Mouse (Mus musculus): ENCODE measurements around the gene Leap2.
"Not testable (repeated sequence)": the region's sequence is repeated elsewhere in the genome, so short reads cannot be mapped to it uniquely, and the experiment has no call there.

Leap2 gene

DNA sequence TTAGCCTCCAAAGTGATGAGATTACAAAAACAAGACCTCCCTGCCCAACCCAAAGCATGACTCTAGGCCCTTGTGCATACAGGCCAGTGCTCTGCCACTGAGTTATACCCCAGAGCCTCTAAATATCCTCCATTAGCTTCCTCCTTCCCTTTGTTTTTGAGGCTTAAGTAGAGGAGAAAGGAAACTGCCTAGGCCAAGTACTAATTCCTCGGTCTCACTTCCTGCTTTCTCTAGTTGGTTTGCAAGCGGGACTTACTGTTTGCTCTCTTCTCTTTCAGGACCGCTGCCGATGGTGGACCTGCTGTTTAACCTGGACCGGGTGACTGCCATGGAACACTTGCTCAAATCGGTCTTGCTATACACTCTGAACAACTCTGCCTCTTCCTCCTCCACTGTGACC lies 13.4 kb upstream of the Leap2 start:
- no peak for DNase-seq

DNA sequence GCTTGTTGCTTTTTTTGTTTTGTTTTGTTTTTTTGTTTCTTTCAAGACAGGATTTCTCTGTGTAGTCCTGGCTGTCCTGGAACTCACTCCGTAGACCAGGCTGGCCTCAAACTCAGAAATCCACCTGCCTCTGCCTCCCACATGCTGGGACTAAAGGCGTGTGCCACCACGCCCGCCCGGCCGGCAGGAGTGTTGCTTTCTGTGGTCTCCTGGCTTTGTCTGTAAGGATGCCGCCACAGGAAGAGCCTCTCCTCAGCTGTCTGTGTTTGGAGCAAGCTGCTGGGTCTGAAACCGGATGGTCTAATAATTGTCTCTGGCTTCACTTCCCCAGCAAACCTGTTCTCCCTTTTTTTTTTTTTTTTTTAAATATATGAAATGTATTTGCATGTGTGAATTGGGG lies 12.5 kb upstream of the Leap2 start:
- no peak for DNase-seq

DNA sequence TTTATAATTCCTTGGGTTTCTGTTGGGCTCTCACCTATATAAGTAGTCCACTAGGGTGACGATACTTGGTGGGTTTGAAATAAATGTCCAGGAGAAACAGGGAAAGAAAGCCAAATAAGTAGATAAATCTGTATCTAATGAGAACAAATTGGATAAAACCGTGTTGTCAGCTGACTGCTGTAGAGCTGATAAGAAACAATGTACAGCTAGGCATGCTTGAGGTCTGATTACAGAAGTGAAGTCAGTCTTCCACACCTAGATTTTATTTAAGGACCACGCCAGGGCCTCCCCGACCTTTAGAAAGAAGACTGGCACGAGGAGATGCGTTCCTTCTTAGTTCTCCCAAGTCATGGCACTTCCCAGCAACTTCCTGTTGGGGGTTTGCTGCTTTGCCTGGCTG lies 10.1 kb upstream of the Leap2 start:
- no peak for DNase-seq

DNA sequence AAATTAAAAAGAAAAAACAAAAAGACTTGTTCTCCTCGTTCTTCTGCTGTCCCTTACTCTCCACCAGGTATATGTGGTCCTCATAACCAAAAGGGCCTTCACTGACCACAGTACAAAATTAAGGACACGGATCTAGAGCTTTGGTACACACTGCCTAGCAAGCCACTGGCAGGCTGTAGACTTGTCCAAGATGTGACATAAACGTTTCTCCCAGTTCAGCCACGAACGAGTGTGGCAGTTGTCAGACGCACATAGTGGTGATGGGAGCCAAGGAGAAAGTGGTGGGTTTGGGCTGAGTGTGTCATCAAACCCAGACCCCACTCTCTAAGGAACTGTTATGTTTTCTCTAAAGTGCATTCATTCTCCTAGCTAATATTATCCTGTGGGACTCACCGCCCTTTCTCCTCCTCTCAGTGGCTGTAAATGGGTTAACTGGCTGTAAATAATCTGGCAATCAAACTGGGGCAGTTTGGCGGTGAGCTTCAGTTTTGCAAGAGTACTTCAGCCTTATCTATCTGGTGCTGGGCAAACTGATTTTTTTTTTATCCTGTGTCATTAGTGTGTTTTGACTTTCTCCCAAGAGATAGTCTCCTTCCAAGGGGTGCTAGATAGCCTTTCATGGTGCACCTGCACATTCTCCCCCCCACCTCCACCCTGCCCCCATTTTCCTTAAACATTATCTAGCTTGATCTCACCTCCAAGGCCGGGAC lies 8.5 kb upstream of the Leap2 start:
- no peak for DNase-seq

DNA sequence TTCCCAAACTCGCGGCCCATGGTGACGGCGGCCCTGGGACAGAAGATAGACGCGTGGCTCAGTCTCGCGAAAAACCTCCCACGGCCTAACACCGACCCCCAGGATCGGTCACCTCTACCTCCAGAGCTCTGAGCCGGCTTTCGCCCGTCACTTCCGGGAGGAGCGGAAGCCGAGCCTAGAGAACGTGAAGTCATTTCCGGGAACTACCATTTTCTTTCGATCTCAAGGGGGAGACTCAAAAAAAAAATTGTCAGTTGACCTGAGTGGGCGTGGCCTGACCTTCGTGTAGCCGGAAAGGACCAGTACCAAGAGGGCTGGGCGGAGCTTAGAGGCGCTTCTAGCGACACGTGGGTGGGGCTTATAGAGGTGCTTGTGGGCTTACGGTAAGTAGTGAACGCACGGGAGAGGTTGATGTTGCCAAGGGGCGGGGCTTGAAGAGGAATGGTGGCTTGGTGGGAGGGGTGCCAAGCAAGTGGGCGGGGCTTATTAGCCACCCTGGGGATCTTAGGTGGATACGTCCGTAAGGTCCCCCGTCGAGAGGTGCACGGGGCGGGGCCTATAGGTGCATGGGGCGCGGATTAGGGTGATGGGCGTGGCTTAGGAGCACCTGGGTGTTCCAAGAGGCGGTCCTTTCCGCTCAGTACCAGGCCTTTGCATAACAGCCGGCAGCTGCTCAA lies 7.8 kb upstream of the Leap2 start, which contains the start of the genes Uqcrq and Gdf9:
Gene Uqcrq (minus strand): TSS at position 162 of the 677 bp plus-strand sequence.
Gene Gdf9 (plus strand): TSS at position 354 of the 677 bp plus-strand sequence.
- peak; percentile 100 for DNase-seq

DNA sequence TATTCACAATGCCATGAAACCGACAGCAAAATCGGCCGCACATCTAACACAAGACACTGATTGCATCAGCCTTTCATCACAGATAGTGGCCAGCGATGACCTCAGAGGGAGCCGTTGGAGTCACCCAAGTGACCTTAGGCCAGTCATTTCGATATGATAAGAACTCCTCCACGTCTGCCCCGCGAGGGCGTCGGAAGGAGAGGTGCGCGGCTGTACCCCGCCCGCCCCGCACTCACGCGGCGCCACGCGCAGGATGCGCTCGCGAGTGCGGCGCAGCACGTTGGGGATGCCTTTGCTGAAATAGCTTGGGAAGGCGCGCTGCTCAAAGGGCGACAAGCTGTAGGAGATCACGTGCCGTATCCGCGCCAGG lies 7.3 kb upstream of the Leap2 start:
- DNase-seq, result no peak

DNA sequence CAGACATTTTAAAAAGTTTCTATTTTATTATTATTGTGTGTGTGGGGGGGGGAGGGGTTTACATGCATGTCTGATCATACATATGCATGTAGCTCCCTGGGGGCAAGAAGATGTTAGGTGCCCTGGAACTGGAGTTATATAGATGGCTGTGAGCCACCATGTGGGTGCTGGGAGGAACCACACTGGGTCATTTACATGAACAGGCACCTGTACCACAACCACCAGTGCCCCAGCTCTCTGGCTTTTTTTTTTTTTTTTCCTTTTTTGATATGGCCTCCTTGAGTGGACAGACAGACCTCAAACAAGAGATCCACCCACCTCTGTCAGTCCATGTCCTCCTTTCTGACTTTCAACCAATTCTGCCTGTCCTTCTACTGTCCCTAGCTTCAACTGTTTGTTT lies 6.2 kb upstream of the Leap2 start:
- DNase-seq, result no peak

DNA sequence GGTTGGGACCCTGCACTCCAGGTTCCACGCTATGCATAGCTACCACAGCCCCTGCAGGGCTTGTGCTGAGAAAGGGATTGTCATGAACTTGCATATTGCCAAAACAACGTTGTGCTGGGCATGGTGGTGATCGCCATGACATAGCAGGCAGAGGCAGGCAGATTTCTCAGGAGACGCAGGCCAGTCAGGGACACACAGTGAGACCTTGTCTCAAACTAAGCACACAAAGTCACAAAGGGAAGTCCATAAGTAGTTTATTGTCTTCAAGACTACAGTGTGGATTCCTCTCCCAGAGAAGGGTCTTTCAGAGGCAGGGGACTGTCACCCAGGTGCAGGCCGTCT lies 5.7 kb upstream of the Leap2 start:
- DNase-seq, result no peak

DNA sequence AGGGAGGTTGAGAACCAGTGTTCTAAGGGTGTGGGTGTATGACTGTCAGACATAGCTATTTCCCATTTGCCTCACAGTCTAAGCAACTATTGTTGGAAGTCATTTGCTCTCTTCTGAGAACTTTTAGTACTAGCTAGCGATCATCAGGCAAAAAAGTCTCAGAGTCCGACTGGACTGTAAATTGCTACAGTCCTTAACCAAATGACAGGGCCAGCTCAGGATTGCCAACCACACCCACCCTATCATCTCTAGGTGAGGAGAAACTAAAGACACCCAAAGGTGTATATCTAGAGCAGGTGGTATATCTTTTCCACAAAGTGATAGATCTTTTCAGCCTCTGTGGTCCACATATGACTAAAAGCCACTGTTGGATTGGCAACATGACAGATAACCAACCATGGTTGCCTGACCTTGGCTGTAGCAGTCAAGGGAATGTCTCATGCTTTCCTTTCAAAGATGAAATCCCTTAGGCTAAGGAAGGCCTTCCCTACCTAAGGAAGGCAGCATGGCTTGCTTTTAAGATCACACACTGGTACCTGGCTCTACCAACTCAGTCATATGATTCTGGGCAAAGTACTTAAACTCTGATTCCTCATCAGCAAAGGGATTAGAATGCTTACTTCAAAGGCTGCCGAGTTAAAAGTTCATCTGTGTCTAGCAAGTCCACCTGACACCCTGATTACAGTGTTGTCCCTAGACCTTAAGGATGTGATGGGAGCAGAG lies 5.2 kb upstream of the Leap2 start:
- no peak for DNase-seq

DNA sequence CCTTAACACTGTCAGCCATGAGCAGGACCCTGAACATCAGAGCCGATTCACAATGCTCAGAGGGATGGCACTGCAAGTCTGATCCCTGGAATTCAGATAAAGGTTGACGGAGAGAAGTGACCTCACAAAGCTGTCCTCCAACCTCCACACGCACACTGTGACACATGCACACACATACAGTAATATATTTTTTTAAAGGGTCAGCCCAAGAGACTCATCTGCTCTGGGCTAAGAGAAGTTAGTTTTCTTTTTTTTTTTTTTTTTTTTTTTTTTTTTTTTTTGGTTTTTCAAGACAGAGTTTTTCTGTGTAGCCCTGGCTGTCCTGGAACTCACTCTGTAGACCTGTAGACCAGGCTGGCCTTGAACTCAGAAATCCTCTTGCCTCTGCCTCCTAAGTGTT lies 3.9 kb upstream of the Leap2 start:
- not testable (repeated sequence) for DNase-seq

DNA sequence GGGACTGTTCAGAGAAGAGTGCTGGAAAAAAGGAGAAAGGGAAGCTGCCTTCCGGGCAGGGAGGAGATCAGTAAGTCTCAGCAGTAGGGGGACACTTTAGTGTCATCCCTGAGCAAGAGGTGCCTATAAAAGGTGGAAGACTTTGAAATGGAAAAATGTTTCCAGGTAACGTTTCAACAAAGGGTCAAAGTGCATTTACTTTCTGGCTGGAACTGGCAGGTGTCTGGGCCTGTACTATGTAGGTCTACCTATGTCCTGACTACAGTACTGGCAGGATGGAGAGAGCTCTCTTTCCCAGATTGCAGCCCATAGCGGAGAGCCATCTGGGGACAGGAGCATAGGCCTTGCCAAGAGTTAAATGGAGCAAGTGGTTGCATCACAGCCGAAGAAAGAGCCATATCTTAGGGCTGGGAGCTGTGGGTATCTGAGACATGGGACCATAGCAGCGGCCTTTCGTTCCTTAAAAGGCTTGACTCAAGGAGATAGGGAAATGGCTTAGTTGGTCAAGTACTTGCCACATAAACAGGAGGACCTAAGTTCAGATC lies 2.8 kb upstream of the Leap2 start:
- no peak for DNase-seq

DNA sequence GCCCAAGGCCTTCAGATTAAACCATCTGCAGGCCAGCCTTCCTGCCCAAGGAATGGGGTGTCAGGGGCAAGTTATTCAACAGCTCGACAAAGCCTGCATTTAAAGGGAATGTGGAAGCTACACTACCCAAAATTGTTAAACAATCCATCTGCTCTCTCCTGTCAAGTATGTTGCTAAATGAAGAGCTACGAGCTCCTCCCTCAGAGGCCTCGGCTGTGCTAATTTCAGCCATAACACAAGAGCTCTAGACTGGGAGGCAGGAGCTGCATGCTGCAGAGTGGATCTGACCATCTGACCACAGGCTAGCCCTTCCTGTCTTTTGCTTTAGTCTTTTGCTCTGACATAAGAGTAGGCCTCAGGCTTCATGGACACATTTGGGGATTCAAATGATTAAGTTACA lies 2.3 kb upstream of the Leap2 start:
- DNase-seq, result no peak

DNA sequence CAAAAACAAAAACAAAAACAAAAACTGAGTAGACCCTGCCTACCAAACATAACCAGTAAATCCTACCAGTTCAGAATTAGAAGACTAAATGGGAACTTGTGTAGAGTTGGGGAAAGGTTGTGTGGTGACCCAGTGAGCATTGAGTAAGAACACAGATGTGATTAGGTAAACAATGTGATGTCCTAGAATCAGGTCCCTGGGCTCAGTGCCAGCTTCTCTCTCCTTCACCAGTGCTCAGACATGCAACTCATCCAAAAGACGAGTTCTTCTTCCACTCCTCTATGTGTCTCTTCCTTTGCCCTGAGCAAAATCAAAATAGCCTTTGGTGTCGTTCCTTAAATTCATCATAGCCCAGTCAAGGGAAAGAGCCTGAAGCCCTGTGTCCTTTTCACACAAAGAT lies 1.9 kb upstream of the Leap2 start:
- DNase-seq, result no peak

DNA sequence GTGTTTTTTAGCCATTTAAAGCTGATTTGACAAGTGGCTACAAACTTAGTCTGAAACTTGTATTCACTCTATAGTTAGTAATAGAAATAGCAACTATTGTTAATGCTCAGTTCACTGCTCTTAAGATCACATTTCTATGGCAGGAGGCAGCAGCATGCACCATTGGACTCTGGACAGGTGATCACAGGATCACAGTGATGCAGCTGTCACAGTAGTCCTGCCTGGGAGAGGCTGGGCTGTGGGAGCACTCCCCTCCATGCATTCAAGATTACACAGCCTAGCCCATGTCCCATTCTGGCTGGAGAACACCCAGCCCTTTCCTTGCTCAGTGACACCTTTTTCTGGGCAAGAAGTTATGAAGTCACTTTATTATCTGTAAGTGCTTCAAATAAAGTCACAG lies 4.9 kb downstream of the Leap2 start:
- no peak for DNase-seq

DNA sequence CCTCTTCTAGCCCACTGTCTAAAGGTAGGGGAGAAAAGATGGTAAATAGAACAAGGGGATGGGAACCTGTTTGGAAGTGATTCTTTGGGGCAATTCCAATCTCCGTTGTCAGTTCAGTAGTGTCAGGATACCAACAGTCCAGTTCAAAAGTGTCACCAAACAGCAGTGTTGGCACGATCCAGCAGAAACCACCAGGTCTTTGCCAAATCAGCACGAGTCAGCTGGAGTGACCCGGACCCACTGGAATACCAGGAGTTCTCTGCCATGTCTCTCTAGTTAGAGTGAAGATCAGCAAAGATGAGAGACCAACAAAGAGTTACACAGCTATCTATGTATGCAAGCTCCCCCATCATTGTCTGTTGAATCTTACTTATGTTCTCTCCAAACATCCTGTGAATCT lies 9.1 kb downstream of the Leap2 start:
- DNase-seq, result no peak

DNA sequence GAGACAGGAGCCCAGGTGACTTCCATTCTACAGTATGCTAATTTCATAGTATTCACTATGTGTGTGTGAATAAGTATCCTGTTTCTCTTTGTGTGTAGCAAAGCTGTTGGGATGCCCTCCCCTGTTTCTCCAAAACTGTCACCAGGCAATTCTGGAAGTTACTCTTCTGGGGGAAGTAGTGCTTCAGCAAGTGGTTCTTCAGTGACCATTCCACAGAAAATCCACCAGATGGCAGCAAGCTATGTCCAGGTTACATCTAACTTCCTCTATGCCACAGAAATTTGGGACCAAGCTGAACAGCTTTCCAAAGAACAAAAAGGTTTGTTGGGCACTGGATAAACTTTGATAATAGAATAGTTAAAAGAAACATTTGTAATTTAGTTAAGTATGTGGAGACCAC lies 11.2 kb downstream of the Leap2 start:
- no peak for DNase-seq

DNA sequence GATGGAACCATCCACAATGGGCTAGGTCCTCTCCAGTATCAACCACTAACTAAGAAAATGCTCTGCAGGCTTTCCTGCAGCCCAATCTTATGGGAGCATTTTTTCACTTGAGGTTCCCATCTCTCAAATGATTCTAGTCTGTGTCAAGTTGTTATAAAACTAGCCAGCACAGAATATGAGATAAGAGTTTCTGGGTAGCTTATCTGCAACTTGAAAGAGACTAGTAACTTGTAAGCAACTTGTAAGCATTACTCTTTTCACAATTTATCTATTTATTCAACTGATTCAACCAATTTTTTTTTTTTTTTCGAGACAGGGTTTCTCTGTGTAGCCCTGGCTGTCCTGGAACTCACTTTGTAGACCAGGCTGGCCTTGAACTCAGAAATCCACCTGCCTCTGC lies 19.3 kb downstream of the Leap2 start:
- DNase-seq, result no peak

DNA sequence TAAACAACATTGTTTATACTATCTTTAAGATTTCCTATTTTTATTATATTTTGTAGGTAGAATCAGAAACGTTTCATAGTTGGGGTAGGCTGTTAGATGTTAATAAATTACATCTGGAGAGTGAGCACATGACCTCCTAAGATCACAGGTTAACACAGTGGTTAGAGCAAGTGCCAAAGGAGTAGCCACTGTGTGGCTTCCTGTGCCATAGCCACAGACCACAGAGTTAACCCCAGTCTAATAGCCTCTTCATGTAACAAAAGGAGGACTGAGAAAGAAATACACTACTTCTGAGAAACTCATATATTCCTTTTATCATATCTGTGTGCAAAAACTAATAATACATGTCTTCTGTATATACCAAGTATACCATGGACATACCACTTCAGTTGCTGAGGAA lies 29.1 kb downstream of the Leap2 start:
- no peak for DNase-seq

DNA sequence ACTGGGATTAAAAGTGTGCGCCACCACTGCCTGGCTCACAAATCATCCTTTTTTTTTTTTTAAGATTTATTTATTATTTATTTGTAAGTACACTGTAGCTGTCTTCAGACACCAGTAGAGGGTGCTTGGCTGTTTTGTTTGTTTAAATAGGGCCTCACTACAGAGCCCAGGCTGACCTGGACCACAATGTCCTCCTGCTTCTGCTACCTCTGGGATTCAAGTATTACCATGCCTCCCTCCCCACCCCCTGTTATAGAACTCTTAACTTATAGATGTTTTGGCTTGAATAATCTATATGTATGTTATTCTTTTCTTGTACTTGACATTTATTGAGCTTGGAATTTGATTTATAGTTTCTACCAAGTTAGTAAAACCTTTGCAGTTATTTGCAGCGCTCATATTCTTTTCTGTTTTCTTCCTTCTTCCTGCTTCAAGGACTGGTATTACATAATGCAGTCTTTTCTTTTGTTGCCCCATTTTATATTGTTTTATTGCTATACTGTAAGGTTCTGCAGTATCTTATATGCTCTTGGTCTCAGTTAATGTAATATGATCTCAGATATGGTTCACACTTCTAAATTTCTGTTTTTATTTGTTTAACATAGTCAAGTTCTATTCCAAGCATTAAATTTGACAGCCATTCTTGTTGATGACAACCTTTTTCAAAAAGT lies 39.1 kb downstream of the Leap2 start:
- no peak for DNase-seq

DNA sequence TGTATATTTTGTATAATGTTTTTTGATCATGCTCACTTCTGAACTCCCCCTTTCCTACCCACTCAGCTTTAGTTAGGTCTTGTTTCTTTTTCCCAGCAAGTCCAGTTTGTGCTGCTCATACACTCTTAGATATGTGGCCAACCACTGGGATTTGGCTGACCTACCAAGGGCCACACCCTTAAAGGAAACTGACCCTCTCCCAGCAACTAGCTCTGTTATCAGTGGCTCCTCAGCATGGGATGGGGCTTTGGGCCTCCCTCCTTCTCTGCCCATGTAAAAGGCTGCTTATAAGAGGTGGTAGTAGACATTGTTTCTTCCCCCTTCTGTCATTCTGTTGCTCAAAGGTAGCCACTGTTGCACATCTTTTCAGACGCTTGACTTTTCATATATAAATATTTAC lies 44.1 kb downstream of the Leap2 start:
- no peak for DNase-seq
